Mouse (Mus musculus) kidney, adult 18-20 months (tissue): Measurements from ENCODE around the gene Mettl26.

Experiments used
- DNase-seq: peaks from one replicate; pipeline ENCODE4 v3.0.0; 2021

Mettl26 gene

GRCm38 (mm10) chr17:25887467-25887866, 12.6 kb downstream of the Mettl26 start:
- DNase-seq = no peak

GRCm38 (mm10) chr17:25888837-25889236, 14.0 kb downstream of the Mettl26 start:
- DNase-seq = no peak

- peak; percentile 78 for DNase-seq
Measured at GRCm38 (mm10) chr17:25893975-25894617, 19.2 kb downstream of the Mettl26 start.

- no peak for DNase-seq
Measured at GRCm38 (mm10) chr17:25895415-25895814, 20.5 kb downstream of the Mettl26 start.

DNA sequence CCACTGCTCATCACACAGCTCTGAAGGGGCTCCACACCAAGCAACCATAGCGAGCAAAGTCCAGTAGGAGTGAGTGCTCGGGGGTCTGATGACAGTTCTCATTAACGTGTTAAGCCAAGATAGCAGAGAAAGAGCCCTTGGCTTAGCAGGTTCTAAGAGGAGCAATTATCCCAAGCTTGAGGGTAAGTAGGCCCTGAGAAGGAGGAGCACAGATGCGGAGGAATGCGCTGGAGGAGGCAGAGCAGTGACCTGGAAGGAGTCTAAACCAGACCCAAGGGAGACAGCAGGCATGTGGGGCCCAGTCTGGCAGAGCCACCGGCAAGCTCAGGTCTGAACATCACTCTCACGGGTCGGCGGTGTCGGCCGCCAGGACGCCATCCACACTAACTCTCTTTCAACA, 21.0 kb downstream of the Mettl26 start:
- DNase-seq = no peak

DNA sequence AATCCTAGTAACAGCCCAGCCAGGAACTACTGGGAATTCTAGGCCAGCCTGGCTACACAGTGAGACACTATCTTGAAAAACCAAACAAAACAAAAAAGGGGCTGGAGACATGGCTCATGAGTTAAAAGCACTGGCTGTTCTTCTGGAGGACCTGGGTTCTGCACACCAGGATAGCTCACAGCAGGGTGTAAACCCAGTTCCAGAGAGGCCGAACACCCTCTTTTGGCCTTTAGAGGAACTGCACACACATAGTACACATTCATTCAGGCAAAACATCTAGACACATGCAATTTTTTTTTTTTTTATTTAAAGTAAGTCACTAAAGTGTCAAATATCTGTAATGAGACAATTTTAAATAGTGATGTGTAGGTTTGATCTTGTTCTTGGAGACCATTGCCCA, 25.3 kb downstream of the Mettl26 start:
- no peak for DNase-seq

GRCm38 (mm10) chr17:25903061-25903460, 28.2 kb downstream of the Mettl26 start:
- DNase-seq = no peak

- DNase-seq = no peak
Measured at GRCm38 (mm10) chr17:25907640-25908039, 32.8 kb downstream of the Mettl26 start.

GRCm38 (mm10) chr17:25911816-25912215, 36.9 kb downstream of the Mettl26 start:
- peak; percentile 32 for DNase-seq

- peak; percentile 50 for DNase-seq
Measured at GRCm38 (mm10) chr17:25913186-25913876, 38.5 kb downstream of the Mettl26 start.

DNA sequence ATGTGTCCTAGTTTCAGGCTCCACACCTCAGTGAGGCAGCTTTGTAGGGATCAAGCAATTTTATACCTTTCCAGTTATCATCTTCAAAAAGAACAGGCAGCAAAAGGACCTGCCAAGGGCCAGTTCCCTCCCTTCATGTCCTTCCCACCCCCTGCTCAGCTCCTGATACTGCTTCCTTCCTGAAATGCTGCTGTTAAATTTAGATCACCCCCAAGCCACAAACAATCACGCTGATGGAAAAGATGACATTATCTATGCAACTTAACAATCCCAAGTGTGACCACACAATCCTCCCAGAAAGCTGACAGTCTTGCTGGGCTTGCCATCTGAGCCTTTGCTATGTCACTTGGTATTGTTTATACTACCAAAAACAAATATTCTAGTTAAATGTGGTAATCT, 39.0 kb downstream of the Mettl26 start:
- no peak for DNase-seq

DNA sequence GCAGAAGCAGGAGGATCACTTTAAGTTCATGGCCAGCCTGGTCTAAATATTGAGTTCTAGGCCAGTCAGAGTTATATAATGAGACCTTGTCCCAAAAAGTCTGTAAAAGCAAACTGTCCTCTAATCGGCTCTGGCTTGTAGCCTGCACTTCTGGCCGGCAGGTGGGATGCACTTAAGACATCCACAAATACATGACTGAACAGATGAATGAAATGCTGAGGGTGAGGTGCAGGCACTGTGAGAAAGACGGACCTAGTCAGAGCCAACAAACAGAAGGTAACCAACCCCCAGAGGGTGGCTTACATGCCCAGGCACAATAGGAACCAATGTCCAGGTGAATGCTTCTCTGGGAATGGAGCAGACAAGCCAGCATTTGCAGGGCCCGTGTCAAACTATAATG, 39.4 kb downstream of the Mettl26 start:
- no peak for DNase-seq

- DNase-seq = no peak
Measured at GRCm38 (mm10) chr17:25916931-25917647, 42.2 kb downstream of the Mettl26 start.

DNA sequence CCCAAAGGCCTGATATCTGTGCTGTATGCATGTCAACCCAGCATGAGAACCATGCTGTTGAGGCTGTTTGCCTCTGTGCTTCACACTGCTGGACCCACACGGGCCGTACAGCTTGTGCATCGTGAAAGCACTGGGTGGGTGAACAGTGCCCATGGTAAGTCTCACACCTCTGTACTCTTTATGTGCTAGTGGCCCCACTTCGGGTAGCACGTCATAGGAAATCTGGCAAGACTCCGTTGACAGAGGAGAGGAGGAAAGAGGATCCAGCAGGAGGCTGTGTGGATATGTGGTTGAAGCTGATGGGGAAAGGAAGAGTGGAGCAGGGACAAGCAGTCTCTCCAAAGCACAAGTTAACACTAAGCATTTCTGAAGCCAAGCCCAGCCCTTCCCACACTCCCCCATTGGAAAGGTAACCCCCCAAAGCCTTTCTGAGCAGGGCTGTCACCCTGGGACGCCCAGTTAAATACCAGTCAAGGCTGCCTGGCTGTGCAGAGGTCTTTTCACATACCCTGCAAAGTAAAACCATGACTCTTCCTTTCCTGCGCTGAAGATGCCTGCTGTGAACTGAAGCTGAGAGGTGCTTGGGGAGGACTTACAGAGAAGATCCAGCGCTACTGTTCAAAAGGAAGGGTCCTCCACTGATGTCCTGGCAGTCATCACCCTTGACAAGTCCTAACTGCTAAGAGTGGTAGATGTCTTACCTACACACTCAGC, 43.3 kb downstream of the Mettl26 start:
- DNase-seq = no peak

DNA sequence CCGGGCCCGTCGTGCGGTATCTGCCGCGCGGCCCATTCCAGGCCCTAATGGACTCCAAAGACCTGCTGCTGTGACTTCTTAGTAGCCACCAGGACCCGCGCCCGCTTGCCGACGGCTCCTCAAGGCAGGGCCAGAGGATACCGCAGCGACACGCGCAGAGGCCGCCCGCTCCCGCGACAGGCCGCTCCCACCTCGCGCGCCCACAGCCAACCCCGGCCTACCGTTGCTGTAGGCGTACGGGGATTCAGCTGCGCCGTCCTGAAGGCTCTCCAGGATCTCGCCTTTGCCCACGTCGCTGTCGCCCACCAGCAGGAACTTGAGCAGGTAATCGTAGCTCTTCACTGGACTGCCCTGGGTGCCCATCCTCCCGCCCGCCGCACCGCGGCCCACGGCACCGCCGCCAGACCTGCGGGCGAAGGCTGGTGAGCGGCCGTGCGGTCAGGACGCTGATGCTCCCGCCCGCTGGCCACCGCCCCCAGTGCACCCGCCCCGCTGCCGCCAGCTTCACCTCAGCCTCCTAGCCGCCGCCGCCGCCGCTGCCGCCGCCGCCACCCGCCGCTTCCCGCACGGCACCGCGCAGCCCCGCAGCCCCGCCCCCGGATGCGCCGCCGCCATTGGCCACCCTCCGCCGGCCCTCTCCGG, 44.4 kb downstream of the Mettl26 start, which contains the start of gene Rab40c:
Gene Rab40c, minus strand, starts transcription at position 584 of the 642 bp plus-strand sequence.
- no peak for DNase-seq

GRCm38 (mm10) chr17:25919786-25920642, 45.1 kb downstream of the Mettl26 start:
- DNase-seq = peak; percentile 100

- DNase-seq = peak; percentile 36
Measured at GRCm38 (mm10) chr17:25922120-25922519, 47.2 kb downstream of the Mettl26 start.

GRCm38 (mm10) chr17:25925348-25925747, 50.5 kb downstream of the Mettl26 start:
- DNase-seq = no peak
